Mouse (Mus musculus) heart, adult 9 months (tissue): ENCODE measurements around the gene Serpini2.
"Not testable (repeated sequence)": the region's sequence is repeated elsewhere in the genome, so short reads cannot be mapped to it uniquely, and the experiment has no call there.

Experiments
- DNase-seq, 2 experiments: peaks; one replicate each; pipeline ENCODE4 v3.0.0; 2022; ENCODE audit warnings: low spot score in 2 of 2

Gene Serpini2

DNA sequence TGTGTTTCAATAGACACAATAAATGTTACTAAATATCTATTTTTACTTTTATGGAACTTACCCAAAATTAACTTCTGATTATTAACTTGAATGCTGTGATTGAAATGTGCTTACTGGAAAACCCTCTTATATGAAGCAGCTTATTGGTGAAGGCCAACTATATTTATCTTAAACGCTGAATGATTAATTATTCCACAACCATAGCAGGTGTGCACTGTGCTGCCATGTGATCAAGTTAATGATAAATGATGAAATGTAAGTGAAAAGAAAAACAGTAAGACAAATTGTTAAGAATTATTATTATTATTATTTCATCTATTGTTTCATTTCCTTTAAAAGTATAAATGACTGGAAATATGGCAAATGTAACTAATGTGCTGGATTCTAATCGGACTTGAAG is at the start of gene Serpini2:
Gene Serpini2 (minus strand): TSS at position 101 of the 400 bp plus-strand sequence.
- no peak for DNase-seq

DNA sequence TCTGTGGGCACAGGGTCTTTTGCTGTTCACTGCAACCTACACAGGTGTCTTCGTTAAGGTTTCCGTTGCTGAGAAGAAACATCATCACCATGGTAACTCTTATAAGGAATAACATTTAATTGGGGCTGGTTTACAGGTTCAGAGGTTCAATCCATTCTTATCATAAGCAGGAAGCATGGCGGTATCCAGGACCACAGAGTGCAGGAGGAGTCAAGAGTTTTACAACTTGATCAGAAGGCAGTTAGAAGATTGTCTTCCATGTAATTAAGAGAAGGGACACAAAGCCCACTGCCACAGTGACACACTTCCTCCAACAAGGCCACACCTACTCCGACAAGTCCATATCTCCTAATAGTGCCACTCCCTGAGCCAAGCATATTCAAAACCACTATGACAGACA is 39.0 kb upstream of the Serpini2 start:
- DNase-seq, result no peak

DNA sequence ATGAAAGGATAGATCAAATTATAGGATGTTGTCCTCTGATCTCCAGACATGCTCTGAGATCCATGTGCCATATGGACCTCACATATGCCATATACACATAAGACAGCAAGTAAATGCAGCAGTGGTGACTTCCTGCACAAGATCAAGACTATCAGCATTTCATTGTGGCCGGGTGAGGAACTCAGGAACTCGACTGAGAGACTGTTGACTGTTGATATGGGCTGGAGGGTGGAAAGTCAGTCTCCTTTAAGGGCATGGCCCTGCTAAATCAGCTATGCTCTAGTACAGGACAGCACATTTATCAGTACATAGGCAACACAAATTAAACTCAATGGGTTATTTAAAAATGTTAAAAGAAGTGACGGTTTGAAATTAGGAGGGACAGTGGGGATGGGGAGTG is 38.4 kb upstream of the Serpini2 start:
- no peak for DNase-seq

DNA sequence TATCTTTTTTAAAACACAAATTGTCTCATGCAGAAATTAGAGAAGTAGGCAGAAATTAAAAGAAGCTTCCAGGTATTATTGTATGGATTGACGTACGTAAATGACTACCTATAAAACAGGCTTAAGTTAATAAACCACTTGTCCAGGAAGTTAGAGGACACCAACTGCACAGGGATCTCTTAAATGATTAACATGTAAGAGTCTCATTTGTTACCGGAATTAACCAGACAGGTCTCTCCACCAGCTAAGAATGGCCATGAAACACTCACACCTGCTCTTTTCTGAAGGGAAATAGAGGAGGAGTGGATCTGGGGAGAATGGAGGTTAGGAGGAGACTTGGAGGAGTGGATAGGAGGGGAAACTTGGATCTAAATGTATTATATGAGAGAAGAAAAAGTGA is 35.7 kb upstream of the Serpini2 start:
- no peak for DNase-seq

DNA sequence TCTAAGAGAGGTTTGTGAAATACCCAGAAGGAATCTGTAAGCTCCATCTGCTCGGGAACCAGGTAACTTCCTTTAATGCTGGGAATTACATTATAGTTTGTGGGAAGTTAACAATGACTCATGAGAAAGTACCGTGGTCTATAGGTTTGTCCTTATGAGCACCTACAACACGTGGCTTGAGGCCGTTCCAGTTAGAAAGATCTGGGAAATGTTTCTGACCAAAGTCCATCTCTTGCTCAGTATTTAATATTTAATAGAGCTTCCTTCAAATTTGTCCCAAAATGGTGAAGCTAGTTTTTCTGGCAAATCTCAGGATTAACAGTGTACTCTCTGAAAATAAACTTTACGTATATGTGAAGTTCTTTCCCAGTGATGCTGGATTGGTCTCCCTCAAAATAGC is 34.7 kb upstream of the Serpini2 start:
- no peak for DNase-seq

- no peak for DNase-seq
Observed at GRCm38 (mm10) chr3:75301072-75301471, 31.2 kb upstream of the Serpini2 start.

- DNase-seq, result not testable (repeated sequence)
Observed at GRCm38 (mm10) chr3:75299464-75299863, 29.6 kb upstream of the Serpini2 start.

DNA sequence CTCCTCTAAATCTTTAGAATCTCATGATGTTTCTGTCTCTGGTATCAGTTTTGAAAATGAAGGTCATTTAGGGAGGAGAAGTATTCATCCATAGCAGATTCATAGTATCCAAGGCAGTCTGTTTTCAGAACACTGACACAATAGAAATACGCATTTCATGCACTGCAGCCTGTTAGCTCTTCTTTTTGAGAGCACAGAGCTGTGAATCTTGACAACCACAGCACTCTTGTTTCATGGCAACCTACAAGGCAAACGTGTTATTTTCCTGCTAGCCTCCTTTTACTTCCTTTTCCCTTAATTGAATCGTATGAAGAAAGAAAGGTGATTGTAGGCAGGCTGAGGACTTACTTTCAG is 27.9 kb upstream of the Serpini2 start:
- DNase-seq, result no peak

- no peak for DNase-seq
Observed at GRCm38 (mm10) chr3:75297026-75297757, 27.3 kb upstream of the Serpini2 start.

GRCm38 (mm10) chr3:75293243-75293642 is 23.4 kb upstream of the Serpini2 start:
- no peak for DNase-seq

DNA sequence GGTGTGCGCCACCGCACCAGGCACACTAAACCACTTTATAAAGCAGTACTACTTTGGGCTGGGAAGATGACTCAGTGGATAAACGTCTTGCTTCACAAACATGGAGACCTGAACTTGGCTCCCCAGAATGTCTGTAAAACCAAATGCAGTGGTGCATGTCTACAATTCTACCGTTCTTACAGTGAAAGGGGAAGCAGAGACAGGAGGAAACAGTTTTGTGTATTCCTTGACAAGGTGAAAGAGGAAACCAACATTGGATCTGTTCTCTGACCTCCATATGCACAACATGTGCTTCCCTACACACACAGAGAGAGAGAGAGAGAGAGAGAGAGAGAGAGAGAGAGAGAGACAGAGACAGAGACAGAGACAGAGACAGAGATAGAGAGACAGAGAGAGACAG is 7.6 kb upstream of the Serpini2 start:
- no peak for DNase-seq

DNA sequence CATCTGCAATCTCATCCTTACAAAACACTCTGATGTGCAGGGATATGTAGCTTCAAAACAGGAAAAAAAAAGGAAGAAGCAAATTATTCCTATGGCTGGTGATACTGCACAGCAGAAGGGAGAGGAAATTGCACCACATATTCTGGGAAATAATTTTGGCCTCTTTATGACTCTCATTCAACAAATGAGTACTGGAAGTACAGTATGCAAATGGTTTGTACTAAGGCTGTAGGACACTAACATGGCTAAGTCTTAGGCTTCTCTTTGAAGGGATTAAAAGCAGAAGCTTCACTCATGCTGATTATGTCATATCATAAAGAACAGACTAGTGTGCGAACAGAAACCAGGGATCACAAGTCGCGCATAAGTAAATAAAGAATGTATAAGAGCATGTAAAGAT is 6.6 kb upstream of the Serpini2 start:
- no peak for DNase-seq

DNA sequence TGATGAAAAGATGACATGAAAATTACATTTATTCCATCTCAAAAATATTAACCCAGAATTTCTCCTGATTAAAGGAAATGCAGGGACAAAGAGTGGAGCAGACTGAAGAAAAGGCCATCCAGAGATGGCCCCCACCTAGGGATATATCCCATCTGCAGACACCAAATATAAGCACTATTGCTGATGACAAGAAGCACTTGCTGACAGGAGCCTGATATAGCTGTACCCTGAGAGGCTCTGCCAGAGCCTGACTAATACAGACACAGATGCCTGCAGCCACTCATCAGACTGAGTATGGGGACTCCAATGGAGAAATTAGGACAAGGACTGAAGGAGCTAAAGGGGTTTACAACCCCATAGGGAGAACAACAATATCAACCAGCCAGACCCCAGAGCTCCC is 5.2 kb upstream of the Serpini2 start:
- no peak for DNase-seq

- DNase-seq, result no peak
Observed at GRCm38 (mm10) chr3:75259356-75259755, 10.5 kb downstream of the Serpini2 start.

DNA sequence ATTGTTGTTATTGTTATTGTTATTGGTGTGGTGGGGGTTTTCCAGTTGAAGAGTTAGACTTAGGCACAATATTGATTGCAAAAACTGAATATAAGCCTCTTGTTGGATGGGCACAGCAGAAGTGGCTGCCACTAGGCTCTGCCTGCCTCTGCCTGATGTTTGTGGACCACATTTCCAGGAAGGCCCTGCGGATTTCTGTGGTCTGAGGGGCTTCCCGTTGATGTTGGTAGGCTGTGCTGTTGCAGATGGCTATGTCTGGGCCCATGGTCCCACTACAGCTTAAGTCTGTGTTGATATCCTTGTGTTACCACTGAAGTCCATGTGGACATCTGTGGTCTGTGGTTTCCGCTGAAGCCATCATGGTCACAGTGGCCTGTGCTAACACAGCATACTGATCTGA is 50.2 kb downstream of the Serpini2 start:
- no peak for DNase-seq

- no peak for DNase-seq
Observed at GRCm38 (mm10) chr3:75219211-75219610, 50.7 kb downstream of the Serpini2 start.

DNA sequence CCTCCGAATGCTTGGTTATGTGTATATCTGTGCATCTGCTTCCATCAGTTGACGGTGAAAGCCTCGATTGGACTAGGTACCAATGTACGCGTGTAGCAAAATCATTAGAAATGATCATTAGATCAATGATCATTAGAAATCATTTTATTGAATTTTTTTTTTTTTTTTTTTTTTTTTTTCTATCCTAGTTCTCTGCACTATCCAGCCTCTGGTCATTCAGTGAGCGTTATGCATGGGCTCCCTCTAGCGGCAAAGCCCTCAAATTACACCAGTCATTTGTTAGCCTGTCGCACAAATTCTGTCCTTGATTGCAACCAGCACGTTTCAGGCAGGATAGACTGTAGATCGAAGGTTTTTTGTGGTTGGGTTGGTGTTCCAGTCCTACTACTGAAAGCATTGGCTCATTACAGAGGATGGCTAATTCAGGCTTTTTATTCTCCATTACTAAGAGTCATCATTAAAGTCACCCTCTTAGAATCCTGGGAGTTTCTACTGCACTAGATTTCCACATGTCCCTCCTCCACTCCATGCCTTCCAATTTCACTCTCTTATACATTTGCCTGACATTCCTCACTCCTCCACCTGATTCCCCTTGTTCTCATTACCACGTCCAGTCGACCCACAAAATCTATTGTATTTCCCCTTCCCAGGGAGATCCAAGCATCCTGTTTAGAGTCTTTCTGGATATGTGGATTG is 66.9 kb downstream of the Serpini2 start:
- no peak for DNase-seq
